Mouse (Mus musculus): ENCODE measurements at regions not wholly inside any gene's neighbourhood (a gene's known extent, or its start where the extent isn't known, plus 50 kb on each side); places are given as distances from the start of the nearest gene placed in this dataset.

- in situ Hi-C loops (cut with MboI, MseI): no loop called here
Observed at GRCm38 (mm10) chr7:68686396-68687139, 62.5 kb downstream of the Arrdc4 start.

DNA sequence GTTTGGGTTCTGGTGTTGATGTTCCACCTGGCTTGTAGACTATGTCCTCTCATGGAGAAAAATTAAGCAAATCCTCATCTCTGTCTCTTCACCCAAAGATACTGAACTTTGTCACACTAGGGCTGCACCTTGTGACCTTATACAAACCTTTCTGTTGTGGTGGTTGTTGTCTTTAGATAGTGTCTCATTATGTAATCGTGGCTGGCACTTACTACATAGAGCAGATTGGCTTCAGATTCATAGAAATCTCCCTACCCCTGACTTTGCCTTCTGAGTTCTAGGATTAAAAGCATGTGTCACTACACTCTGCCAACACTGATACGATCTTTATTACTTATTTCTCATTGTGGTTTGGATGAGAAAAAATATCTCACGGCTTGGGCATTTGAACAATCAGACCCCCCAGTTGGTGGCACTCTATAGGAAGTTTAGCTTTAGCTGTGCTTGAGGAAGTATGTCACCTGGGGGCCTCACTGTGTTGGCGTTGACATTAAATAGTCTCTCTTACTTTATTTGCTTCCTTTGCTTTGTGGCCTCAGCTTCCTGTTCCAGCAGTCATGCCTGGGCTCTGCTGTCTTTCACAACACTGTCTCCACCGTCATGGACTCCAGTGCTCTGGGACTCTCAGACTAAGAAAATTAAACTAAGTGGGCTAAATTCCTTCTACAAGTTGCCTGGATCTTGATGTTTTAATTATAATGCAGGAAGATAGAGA is 66.0 kb downstream of the Arrdc4 start:
- in situ Hi-C loops (cut with MboI, MseI): no loop called here

- in situ Hi-C loops (cut with MboI, MseI): no loop called here
Observed at GRCm38 (mm10) chr7:68682318-68682728, 66.7 kb downstream of the Arrdc4 start.

DNA sequence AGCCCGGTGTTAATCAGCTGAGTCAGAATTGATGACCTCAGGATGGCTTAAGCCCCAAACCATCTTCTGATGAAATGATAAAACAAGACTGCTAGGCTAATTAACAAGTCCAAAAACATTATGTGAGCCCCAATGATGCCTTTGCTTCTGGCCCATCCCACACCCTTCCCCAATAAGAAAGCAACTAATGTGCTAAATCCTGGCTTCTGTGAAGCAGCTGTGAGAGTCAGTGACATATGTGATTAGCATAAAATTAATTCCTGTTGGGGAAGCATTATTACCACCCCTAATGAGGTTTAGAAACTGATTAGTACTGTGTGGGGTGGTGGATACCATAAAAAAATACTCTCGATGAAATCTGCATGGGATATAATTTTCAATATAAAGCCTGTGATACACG is 69.3 kb downstream of the Arrdc4 start:
- in situ Hi-C loops (cut with MboI, MseI): no loop called here

- in situ Hi-C loops (cut with MboI, MseI): no loop called here
Observed at GRCm38 (mm10) chr7:68667790-68668732, 81.0 kb downstream of the Arrdc4 start.

DNA sequence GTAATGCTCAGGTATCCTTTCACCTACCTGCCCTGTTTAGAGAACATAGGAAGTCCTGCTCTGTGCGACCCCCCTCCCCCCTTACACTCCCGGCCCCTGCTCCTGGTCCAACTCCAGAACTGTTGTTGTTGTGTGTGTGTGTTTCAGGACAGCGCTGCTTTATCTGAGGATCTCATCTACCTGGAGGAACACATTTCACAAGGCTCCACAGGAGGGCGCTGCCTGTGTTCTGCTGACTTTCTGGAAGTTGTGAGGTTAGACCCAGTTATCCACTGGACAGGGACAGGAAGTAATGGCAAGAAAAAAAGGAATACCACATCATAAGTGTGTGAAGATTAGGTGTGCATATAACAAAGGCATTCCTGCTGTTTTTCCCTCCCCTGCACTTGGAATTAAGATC is 81.8 kb downstream of the Arrdc4 start:
- in situ Hi-C loops (cut with MboI, MseI): no loop called here

GRCm38 (mm10) chr7:68656354-68656753 is 92.7 kb downstream of the Arrdc4 start:
- in situ Hi-C loops (cut with MboI, MseI): no loop called here

GRCm38 (mm10) chr7:68653534-68653933 is 95.5 kb downstream of the Arrdc4 start:
- in situ Hi-C loops (cut with MboI, MseI): no loop called here

GRCm38 (mm10) chr7:68651418-68651817 is 97.6 kb downstream of the Arrdc4 start:
- in situ Hi-C loops (cut with MboI, MseI): no loop called here

GRCm38 (mm10) chr7:68637556-68638215 is 111.4 kb downstream of the Arrdc4 start:
- in situ Hi-C loops (cut with MboI, MseI): no loop called here

DNA sequence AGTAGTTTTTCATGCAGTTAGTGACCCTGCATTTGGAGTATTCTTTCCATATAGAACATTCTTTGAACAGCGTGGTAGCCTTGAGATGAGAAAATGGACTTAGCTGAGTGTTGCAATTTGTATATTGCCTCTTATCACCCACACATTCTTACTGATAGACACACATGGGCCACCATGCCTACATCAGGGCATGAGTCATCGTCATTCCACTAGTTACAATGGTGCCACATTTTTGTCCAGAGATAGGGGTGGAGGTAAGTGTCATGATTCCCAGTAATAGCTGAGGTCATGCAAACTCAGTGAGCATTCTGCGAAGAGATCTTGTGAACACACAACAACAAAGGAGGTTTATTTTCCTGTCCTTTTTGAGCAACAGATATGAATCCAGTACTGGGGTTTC is 128.0 kb downstream of the Arrdc4 start:
- in situ Hi-C loops (cut with MboI, MseI): no loop called here

DNA sequence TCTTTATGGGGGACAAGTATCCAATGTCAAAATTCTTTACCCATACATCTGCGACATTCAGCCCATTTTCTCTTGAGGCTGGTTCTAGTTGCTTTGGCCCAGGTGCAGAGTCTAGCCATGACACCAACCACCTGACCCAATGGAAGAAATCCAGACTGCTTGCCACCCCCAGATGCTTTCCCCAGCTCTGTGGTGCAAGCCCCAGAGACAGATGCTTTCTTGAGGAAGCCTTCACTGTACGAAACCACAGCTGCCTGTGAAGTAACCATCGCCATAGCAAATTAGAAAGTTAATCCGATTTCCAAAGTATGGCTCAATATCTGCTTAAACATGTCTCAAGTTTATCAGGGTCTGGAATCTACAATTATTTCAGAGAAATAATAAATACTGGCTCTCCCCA is 138.5 kb downstream of the Arrdc4 start:
- in situ Hi-C loops (cut with MboI, MseI): no loop called here

DNA sequence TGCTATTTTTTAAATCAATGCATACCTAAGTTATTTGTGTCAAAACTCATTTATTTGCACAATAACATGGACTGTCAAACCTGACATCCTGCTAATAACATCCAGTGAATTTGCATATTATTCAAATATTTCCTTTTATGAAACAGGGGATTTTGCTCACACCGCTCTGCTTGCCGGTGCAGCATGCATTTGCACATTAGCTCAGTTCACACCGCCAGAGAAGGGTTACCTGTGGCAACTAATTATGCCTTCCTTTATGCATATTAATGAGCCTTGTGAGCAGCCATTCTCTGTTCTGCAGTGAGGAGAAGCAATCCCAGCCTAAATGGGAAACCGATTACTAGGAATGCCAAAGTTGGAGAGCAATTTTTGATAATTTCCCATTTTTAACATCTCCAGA is 141.9 kb downstream of the Arrdc4 start:
- in situ Hi-C loops (cut with MboI, MseI): no loop called here

GRCm38 (mm10) chr7:68606278-68606677 is 142.8 kb downstream of the Arrdc4 start:
- in situ Hi-C loops (cut with MboI, MseI): no loop called here

GRCm38 (mm10) chr7:68603711-68604110 is 145.3 kb downstream of the Arrdc4 start:
- in situ Hi-C loops (cut with MboI, MseI): no loop called here

DNA sequence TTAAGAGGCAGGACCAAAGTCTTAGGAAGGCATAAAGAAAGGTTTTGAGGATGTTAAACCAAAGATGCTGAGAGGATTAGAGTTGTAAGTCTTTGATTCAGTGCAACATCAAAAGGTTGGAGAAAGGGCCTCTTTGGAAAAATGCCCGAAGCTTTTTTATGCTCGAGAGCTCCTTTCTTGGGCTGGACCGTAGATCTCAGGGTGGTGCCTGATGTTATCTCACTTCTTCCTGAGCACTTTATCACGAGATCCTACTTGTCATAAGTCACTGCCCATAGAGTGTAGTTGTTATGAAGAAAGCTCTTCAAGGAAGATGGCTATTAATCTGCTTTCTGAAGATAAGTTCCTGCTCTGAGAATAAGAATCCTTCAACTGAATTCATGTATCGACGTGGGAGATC is 147.0 kb downstream of the Arrdc4 start:
- in situ Hi-C loops (cut with MboI, MseI): no loop called here

DNA sequence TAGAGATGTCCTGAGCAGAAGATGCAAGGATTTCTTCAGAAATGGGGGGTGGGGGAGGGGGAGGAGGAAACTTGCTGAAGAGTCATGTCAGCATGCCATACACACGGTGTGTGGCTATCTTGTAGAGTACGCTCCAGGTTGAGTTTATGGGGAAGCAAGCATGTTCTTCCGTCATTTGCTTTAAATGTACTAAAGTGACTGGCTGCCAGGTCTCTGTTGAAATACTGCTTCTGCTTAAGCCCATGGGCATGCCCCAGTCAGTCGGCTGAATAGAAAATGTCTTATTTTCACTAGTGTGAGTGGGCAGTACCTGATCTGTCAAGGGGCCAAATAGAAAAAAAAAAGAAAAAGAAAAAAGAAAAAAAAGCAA is 155.0 kb downstream of the Arrdc4 start:
- in situ Hi-C loops (cut with MboI, MseI): loop anchor here (25.0 kb wide), 1 partner anchor 1743 kb away; no protein-coding TSS in a partner anchor

DNA sequence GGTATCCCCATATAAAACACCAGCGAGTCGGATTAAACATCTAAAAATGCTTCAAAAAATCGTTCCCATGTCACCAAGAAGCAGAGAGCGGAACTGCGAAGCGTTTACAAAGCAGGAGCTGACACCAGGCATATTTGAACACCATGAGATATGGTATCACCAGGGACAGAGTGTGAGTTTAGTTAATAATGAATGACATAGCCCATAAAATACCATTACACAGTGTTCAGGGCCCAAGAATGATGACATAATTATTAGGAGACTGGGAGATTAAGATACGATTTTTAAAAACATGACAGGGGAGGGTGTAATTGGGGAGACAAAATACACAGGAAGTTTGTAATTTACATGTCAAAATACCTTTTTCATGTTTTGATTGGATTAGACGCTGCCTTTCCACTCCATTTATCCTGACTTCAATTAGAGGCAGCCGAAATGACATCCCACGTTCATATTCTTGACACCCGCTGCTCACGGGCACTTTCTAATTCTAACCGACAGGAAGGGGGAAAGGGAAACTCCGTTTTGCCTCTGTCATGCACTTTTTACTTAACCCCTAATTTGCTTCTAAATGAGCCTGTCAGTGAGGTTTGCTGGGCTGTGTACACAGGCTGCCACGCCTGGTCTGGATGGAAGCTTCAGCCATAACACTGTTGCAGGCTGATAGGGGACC is 155.6 kb downstream of the Arrdc4 start:
- in situ Hi-C loops (cut with MboI, MseI): loop anchor here (25.0 kb wide), 1 partner anchor 1744 kb away; no protein-coding TSS in a partner anchor

- in situ Hi-C loops (cut with MboI, MseI): loop anchor here (5.0 to 25.0 kb wide), 2 partner anchors 250 to 1755 kb away; no protein-coding TSS in a partner anchor
Observed at GRCm38 (mm10) chr7:68582540-68583325, 166.3 kb downstream of the Arrdc4 start.

DNA sequence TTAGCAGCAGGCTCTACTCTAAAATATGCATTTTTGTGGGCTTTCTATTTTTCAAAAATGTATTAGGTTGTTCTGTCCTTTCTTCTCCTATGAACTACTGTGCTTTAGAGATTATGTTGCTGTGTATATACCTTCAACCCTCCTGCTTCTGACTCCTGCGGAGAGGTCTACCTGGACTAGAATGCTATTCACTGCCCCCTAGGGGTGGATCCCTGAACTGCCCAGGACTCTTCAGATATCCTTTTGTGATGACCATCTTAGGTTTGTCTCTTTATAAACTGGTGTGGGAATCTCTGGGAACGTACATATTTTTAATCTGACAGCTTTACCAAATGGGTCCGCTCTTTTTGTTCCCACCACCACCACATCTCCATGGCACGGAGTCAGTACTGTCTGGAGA is 168.4 kb downstream of the Arrdc4 start:
- in situ Hi-C loops (cut with MboI, MseI): loop anchor here (5.0 to 25.0 kb wide), 2 partner anchors 252 to 1757 kb away; no protein-coding TSS in a partner anchor
